Mouse (Mus musculus) bone marrow, adult 2 months (tissue): ENCODE results near the gene Bcr. TPM values are rescaled to one million over a fixed set of nuclear protein-coding genes. Genes with fewer than 3 reads are reported as not detected.

Experiments used
- H3K27ac ChIP-seq: fragments of 200-500 bp; 2 replicates; pipeline ENCODE4 v1.5.1; 2012; ENCODE audit warnings: low read depth, mild to moderate bottlenecking, control low read depth, inconsistent platforms, low read length; ENCODE audit not compliant: control insufficient read depth, poor library complexity, insufficient read depth
- H3K4me1 ChIP-seq: fragments of 200-500 bp; 2 replicates; pipeline ENCODE4 v1.6.1; 2011; ENCODE audit warnings: low read length; ENCODE audit not compliant: control insufficient read depth, insufficient read depth
- H3K4me3 ChIP-seq: fragments of 200-500 bp; replicated peaks from 2 replicates; pipeline ENCODE3; 2011; ENCODE audit warnings: mild to moderate bottlenecking, low read depth, low read length, control low read depth; ENCODE audit not compliant: control insufficient read depth
- CTCF ChIP-seq: fragments of 200-500 bp; IDR thresholded peaks from 2 replicates; pipeline ENCODE4 v1.5.1; 2011; ENCODE audit warnings: low read length, control low read depth; ENCODE audit not compliant: control insufficient read depth, insufficient read depth
- POLR2A ChIP-seq: fragments of 200-500 bp; IDR thresholded peaks from 2 replicates; pipeline ENCODE4 v1.6.1; 2011; ENCODE audit warnings: low read depth, mild to moderate bottlenecking, control low read depth, low read length, borderline replicate concordance; ENCODE audit not compliant: control insufficient read depth
- WGBS: fragments of 180-500 bp; shearing (Covaris S2); methylation state at CpG from one replicate; pipeline ENCODE4 v1.1.7; 2018; 5-methylcytosine and 5-hydroxymethylcytosine counted together
- polyA plus RNA-seq: library from polyadenylated mRNA; stranded (reverse); fragments of >200 nt; gene quantifications from 2 replicates; pipeline ENCODE4 v1.2.4, GENCODE M21; 2011; ENCODE audit warnings: low replicate concordance; ENCODE audit not compliant: missing spikeins, insufficient read depth, insufficient read length

The Bcr gene
- polyA plus RNA-seq, 1 experiment, result 26.6 TPM

- Histone ChIP-seq H3K4me1 (no peaks in the 10 kb centered on the region), H3K4me3 (no peak overlapping the region), H3K27ac (no peak overlapping the region)
- no peak for TF ChIP-seq POLR2A
- no peak for TF ChIP-seq CTCF
- WGBS, result 82% methylated on average over 7 of the region's 7 CpGs
Observed at GRCm38 (mm10) chr10:75048711-75049110, 11.7 kb upstream of the Bcr start.

GRCm38 (mm10) chr10:75051364-75052074, 8.9 kb upstream of the Bcr start:
- Histone ChIP-seq H3K4me1 (peaks cover 5% of the 10 kb centered on the region; the same call in 1 of the 2 replicates), H3K4me3 (no peak overlapping the region), H3K27ac (no peak overlapping the region)
- TF ChIP-seq POLR2A (no peak), CTCF (no peak)
- 91% methylated on average over 21 of the region's 21 CpGs for WGBS

DNA sequence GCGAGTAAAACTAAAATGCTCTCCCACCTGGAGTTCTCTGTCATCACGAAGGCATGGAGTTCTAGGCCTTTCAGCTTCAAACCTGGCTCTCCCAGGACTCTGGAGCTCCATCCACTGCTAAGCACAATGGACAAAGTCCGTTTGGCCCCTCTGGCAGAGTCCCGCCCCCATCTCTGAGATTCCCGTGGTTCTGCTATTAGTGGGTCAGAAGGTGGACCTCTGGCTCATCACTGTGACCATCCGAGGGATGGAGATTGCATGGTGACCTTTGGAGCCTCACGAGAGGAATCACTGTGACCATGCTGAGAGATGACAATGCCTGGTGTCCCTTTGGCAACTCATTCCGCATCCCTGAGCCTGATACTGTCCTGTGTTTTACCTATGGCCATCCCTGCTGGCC, 7.5 kb upstream of the Bcr start:
- peaks cover 5% of the 10 kb centered on the region; the same call in 1 of the 2 replicates for H3K4me1 ChIP-seq

GRCm38 (mm10) chr10:75053655-75054054, 6.7 kb upstream of the Bcr start:
- H3K4me1 ChIP-seq, result peaks cover 5% of the 10 kb centered on the region; the same call in 1 of the 2 replicates

More for the DNA sequence above, 7.5 kb upstream of the Bcr start:
- TF ChIP-seq CTCF (no peak), POLR2A (no peak)
- WGBS, result 86% methylated on average over 8 of the region's 8 CpGs
- H3K4me3 ChIP-seq, result no peak overlapping the region
- no peak overlapping the region for H3K27ac ChIP-seq

DNA sequence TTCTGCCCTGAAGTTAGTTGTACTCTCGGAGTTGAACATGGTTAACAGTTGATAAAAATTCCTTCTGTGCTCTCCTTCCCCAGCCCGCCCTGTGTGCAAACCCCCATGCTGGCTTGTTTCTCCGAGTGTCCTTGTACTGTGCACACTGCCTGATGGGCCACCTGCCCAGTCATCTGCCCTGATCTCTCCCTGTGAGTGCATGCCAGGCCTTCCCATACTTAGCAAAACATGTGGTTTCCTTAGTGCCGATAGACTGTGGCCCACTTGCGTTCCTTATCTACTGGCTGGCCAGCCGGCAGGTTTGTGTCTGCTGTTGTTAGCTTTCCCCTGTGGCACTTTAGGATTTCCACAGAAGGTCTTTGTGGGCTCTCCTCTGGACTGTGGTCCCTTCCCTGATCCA, 6.3 kb upstream of the Bcr start:
- Histone ChIP-seq H3K27ac (no peak overlapping the region), H3K4me3 (no peak overlapping the region), H3K4me1 (peaks cover 5% of the 10 kb centered on the region; the same call in 1 of the 2 replicates)
- TF ChIP-seq CTCF (no peak), POLR2A (no peak)
- WGBS, result 28% methylated on average over 6 of the region's 6 CpGs

More at GRCm38 (mm10) chr10:75053655-75054054, 6.7 kb upstream of the Bcr start:
- no peak overlapping the region for H3K27ac ChIP-seq
- WGBS, result 84% methylated on average over 4 of the region's 4 CpGs
- no peak for TF ChIP-seq CTCF
- no peak for TF ChIP-seq POLR2A
- no peak overlapping the region for H3K4me3 ChIP-seq

- TF ChIP-seq POLR2A (no peak), CTCF (no peak)
- no peak overlapping the region for H3K27ac ChIP-seq
- no peak overlapping the region for H3K4me3 ChIP-seq
- peaks cover 5% of the 10 kb centered on the region; the same call in 1 of the 2 replicates for H3K4me1 ChIP-seq
- 25% methylated on average over 5 of the region's 5 CpGs for WGBS
Observed at GRCm38 (mm10) chr10:75055672-75056071, 4.7 kb upstream of the Bcr start.

GRCm38 (mm10) chr10:75056255-75056654, 4.1 kb upstream of the Bcr start:
- Histone ChIP-seq H3K4me1 (peaks cover 5% of the 10 kb centered on the region; the same call in 1 of the 2 replicates), H3K27ac (no peak overlapping the region), H3K4me3 (no peak overlapping the region)
- WGBS, result 52% methylated on average over 4 of the region's 4 CpGs
- no peak for TF ChIP-seq CTCF
- no peak for TF ChIP-seq POLR2A

GRCm38 (mm10) chr10:75058336-75058735, 2.1 kb upstream of the Bcr start:
- H3K4me1 ChIP-seq, result peaks cover 5% of the 10 kb centered on the region; the same call in 1 of the 2 replicates

More at GRCm38 (mm10) chr10:75058336-75058735, 2.1 kb upstream of the Bcr start:
- WGBS, result 92% methylated on average over 8 of the region's 8 CpGs
- no peak for TF ChIP-seq CTCF
- no peak for TF ChIP-seq POLR2A
- Histone ChIP-seq H3K27ac (no peak overlapping the region), H3K4me3 (no peak overlapping the region)
